Mouse (Mus musculus) spleen, postnatal 36 days (tissue): Measurements from ENCODE around the gene Acvr1c.
A peak's percentile ranks its signal among the peaks of the same experiment; 100 is the strongest.

ENCODE experiments used
- DNase-seq, 2 experiments: peaks; one replicate each; pipeline ENCODE4 v3.0.0; 2022; ENCODE audit warnings: low spot score in 2 of 2, mixed read lengths in 1 of 2

The Acvr1c gene

GRCm38 (mm10) chr2:58282259-58282910 lies 75.3 kb downstream of the Acvr1c start:
- DNase-seq, result peak; percentile 45 to 52

- no peak for DNase-seq
These were observed 76.6 kb downstream of the Acvr1c start for GRCm38 (mm10) chr2:58281046-58281445.

GRCm38 (mm10) chr2:58279163-58279562 lies 78.5 kb downstream of the Acvr1c start:
- no peak for DNase-seq

- DNase-seq, result no peak
These were observed 81.2 kb downstream of the Acvr1c start for GRCm38 (mm10) chr2:58276454-58276853.

GRCm38 (mm10) chr2:58240639-58241038 lies 117.1 kb downstream of the Acvr1c start:
- DNase-seq, result no peak

- no peak for DNase-seq
These were observed 120.2 kb downstream of the Acvr1c start for GRCm38 (mm10) chr2:58237487-58237886.
